Mouse (Mus musculus) gonadal fat pad, adult 2 months (tissue): ENCODE measurements around the gene Frmpd1. TPM values are rescaled to one million over a fixed set of nuclear protein-coding genes. Genes with fewer than 3 reads are reported as not detected.

Experiments used
- DNase-seq: peaks from one replicate; pipeline ENCODE4 v3.0.0-alpha.2; 2012; ENCODE audit warnings: low read depth
- polyA plus RNA-seq: library from polyadenylated mRNA; depleted of rRNA; stranded (reverse); fragments of >200 nt; gene quantifications from 2 replicates; pipeline ENCODE4 v1.2.3, GENCODE M21; 2012; rRNA removed

Gene Frmpd1
- polyA plus RNA-seq, 1 experiment = 0.23 TPM

GRCm38 (mm10) chr4:45320159-45320816, 135.6 kb downstream of the Frmpd1 start:
- DNase-seq = no peak

GRCm38 (mm10) chr4:45331139-45331538, 146.5 kb downstream of the Frmpd1 start:
- DNase-seq = no peak

DNA sequence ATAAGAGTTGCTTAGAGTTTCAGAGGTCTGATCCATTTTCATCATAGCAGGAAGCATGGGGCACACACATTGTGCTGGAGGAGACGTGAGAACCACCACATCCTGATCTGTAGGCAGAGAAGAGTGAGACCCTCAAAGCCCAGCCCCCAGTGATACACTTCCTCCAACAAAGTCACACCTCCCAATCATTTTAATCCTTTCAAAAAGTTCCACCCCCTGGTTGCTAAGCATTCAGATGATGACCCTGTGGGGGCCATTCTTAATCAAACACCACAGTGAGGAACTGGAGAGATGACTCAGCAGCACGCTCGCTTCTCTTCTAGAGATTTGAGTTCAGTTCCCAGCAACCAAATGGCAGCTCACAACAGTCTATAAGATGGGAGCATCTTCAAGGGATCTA, 147.8 kb downstream of the Frmpd1 start:
- no peak for DNase-seq

Other genes with a start within 250 kb of the Frmpd1 start
- 106 and 120 TPM in 2 replicates for gene Grhpr, start 203.5 kb upstream of the Frmpd1 start, polyA plus RNA-seq
- gene Zbtb5, start 172.5 kb upstream of the Frmpd1 start, polyA plus RNA-seq = 12.1 and 12.9 TPM in 2 replicates
- 5.2 and 5.3 TPM in 2 replicates for gene Polr1e, start 166.3 kb upstream of the Frmpd1 start, polyA plus RNA-seq
- gene Fbxo10, start 100.3 kb upstream of the Frmpd1 start, polyA plus RNA-seq = 58.8 and 59.6 TPM in 2 replicates
- 68.9 and 86.6 TPM in 2 replicates for gene Tomm5, start 76.8 kb upstream of the Frmpd1 start, polyA plus RNA-seq
- 2.1 and 2.7 TPM in 2 replicates for gene Trmt10b, start 112.3 kb downstream of the Frmpd1 start, polyA plus RNA-seq
- 17.3 and 20.0 TPM in 2 replicates for gene Dcaf10, start 157.2 kb downstream of the Frmpd1 start, polyA plus RNA-seq
- 17.9 and 26.2 TPM in 2 replicates for gene Exosc3, start 157.9 kb downstream of the Frmpd1 start, polyA plus RNA-seq
- gene Slc25a51, start 223.9 kb downstream of the Frmpd1 start, polyA plus RNA-seq = 96.9 and 99.4 TPM in 2 replicates